In genomic region chr17:27989807-27990542, GRCm38 (mm10) we compare ENCODE assay signal across 7 mouse cellular contexts.
A peak's percentile ranks its signal among the peaks of the same experiment; 100 is the strongest.
DNase-seq lines count a peak whose midpoint lies in the region; ATAC-seq lines count a peak whose summit lies in the region.

No protein-coding gene starts in this region.

- H3K9ac ChIP-seq in midbrain, embryonic 12.5 days (replicated peaks), result no peak overlapping the region

- peaks cover 56% of the 10 kb centered on the region for H3K36me3 ChIP-seq in midbrain, embryonic 12.5 days

- DNase-seq in adipocyte (ENCODE audit: low spot score), result peak; percentile 83
- DNase-seq in cerebellum, postnatal 36 days, result peak; percentile 81 to 86
- peak; percentile 80 for DNase-seq in gastrocnemius, adult 18-20 months (ENCODE audit: low spot score)
- DNase-seq in induced T-regulatory cell, adult 2 months (ENCODE audit: low read depth), result peak; percentile 87
- DNase-seq in left cerebral cortex, adult 9 months (ENCODE audit: low spot score in 2 of 2), result peak; percentile 58 to 84
- DNase-seq in spleen, adult 12 weeks (ENCODE audit: low spot score), result peak; percentile 65

- H3K4me2 ChIP-seq in midbrain, embryonic 12.5 days (replicated peaks), result no peak overlapping the region

- H3K9me3 ChIP-seq in midbrain, embryonic 12.5 days, result no peaks in the 10 kb centered on the region

- H3K27ac ChIP-seq in midbrain, embryonic 12.5 days (replicated peaks), result no peak overlapping the region

- no peak overlapping the region for H3K4me3 ChIP-seq in midbrain, embryonic 12.5 days

- 49% methylated on average over 15 of the region's 15 CpGs for WGBS in midbrain, embryonic 12.5 days

- H3K4me1 ChIP-seq in midbrain, embryonic 12.5 days, result no peaks in the 10 kb centered on the region

- ATAC-seq in midbrain, embryonic 12.5 days (ENCODE audit: low FRiP score, low read depth), result peak; percentile 60; the same call in 1 of the 2 replicates

- no peaks in the 10 kb centered on the region for H3K27me3 ChIP-seq in midbrain, embryonic 12.5 days
